Mouse (Mus musculus) ZHBTc4 (cell line): ENCODE results near the gene Apoa2.
"Not testable (repeated sequence)": the region's sequence is repeated elsewhere in the genome, so short reads cannot be mapped to it uniquely, and the experiment has no call there.

Source experiments
- DNase-seq: peaks from one replicate; pipeline ENCODE4 v3.0.0-alpha.2; 2011; ENCODE audit warnings: low read depth, low spot score

The Apoa2 gene

DNA sequence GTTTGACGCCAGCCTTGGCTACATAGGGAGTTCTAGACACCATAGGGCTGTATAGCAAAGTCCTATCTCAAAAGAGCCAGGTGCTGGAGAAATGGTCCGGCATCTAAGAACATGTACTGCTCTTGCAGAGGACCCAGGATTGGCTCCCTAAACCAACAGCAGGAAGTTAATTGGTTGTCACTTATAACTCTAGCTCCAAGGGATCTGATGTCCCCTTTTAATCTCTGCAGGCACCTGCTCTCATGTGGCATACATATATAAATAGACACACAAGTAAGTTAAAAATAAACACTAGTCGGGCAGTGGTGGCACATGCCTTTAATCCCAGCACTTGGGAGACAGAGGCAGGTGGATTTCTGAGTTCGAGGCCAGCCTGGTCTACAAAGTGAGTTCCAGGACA, 10.9 kb downstream of the Apoa2 start:
- DNase-seq, result no peak

DNA sequence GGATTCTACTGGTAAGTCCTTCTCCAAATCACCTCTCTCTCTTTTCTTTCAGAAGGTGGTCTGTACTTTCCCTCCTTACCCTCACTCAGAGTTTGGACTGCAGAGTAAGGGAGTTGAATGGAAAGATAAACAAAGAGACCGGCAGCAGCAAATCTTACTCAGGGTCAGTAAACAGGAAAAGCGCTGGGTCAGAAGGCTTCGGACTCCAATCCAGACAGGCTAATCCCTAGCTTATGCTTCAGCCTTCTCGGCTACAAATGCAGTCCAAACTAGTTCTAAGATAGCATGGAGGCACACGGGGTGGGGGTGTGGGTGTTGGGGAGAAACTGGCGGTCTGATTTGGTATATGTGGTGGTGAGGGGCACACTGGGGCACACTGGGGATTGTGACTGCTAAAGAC, 12.6 kb downstream of the Apoa2 start:
- no peak for DNase-seq

DNA sequence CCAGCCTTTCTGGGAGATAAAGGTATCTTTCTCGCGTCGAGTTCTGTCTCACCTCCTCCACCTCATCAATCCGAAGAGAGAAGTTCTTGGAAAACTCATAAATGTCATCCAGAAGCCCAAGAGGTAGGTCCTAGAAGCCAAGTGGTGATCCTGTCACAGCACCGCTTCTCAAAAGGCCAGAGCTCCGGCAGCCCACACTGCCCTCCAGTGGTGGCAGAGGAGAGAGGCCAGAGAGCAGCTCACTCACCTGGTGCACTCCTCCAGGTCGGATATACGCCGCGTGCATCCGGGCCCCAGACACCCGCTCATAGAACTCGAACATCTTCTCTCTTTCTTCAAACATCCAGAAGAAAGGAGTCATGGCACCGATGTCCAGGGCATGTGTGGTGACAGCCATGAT, 13.6 kb downstream of the Apoa2 start:
- peak; percentile 89 for DNase-seq

DNA sequence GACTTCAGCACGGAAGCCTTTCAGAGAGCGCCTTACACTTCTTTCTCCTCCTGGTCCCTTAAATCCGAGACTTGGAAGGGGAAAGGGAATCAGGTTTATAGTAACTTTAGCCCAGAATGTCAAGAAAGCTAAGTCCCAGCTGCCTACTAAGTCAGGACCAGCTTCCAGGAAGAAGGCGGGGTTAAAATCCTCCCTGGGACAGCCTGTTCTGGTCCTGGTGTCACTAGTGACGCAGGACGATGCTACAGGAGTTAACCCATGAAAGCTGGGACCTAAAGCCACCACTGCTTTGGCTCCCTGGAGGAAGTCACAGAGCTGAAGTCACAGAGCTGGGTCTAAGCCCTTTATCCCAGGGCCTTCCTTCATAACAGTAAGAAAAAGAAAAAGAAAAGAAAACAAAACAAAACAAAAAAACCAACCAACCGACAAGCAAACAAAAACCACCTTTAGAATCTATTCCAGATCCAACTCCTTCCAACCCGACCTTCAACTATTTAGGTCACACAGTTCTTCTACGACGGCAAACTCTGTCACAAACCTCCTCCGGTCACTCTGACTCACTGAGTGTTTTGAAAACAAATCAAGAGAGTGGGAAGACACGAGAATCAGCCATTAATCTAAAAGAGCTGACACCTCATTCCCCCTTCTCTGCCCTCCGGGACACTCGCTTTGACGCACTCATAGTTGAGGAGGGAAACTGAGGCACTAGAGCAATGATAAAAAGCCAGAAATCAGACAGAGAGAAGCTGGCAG, 15.3 kb downstream of the Apoa2 start:
- no peak for DNase-seq

DNA sequence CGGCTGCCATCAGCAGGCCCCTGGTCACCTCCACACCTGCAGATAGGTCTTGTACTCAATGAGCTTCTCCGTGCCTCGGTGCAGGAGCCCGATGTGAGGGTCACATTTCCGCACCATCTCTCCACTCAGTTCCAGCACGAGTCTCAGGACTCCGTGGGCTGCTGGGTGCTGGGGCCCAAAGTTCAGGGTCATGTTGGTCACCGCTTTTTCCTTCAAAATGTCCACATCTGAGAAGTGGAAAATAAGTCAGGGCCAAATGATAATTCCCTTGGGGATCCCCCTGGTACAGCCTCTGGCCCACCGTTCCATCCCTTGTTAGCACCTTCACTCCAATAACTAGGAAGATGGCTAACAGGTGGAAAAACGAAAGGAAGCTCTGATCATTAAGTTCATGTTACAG, 16.1 kb downstream of the Apoa2 start:
- DNase-seq, result no peak

DNA sequence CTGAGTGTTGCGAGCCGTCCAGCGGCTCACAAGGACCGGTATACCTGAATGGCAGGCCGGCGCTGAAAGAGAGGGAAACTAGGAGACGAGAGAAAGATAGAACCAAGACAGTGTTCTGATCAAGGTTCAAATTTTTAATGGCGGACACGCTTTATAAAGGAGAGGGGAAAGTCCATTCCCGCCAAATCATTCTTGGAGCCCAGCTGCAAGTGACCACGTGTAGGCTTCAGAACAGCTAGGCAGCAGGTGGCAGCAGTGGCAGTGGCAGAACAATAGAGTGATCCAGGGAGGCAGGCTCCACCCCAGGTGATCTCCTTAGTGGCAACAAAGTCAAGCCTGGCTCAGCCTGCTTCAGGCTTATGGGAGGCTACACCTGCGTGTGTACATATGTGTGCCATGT, 17.1 kb downstream of the Apoa2 start:
- DNase-seq, result not testable (repeated sequence)

DNA sequence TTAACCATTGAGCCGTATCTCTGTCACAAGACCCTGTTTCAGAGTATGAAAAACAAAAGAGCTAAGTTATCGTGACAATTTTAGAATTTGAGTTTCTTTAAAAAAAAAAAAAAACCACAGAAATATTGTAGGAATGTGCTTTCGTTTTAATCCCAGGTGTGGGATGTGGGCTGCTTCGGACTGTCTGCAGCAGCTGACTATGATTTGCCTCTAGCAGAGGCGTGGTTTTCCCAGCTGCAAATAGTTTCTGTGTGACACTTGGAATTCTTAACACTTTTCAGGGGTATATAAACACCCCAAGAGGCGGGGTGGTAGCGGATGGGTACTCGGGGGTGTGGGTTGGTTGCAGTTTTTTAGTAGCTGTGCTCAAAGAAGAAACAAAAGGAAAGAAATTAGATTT, 20.5 kb downstream of the Apoa2 start:
- DNase-seq, result no peak

DNA sequence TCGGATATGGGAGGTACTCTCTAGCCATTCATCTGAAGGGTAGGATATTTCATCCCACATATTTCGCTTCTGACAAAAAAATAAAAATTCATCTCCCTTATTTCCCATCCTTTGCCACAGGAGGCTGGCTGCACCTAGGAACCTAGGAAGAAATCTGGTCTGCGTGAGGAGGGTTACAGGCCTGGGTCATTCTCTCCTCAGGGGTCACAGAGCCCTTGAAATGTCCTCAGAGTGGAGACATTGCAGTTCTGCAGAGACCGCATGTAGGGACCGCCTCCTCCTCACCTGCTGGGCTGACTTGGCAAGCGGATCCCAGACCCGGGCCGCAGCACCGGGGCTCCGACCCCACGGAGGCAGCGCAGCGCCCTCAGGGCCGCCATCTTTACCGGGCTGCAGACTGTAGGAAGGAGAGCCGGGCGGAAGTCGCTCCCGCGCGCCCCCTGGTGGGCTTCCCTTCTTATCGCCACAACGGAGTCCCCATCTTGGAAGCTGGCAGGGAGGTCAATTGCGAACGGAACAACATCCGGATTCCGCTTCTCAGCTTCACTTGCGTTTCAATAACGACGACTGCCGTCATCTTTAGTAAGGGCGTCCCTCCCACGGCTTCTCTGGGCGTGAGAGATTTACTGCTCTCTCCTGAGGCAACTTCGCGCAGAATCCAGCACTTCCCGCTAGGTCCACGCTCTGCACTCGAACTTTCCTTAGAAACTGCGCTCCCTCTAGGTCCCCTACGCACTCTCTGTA, 22.0 kb downstream of the Apoa2 start:
- peak; percentile 98 for DNase-seq

DNA sequence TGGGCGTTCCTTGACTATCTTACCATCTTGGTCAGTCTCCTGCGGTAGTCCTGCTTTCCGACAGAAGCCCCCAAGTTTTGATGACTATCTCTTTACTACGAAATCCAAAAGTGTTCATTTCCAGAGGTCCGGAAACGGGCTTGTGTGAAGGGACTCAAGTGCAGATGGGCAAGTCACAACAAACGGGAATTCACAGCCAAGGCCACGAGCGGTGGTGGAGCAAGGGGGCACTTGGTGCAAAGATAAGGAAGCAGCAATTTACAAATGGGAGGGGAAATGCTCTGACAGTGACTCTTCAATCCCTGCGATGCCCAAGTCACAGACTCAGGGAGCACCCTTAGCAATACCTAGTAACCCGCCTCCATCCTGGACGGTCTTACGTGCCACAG, 22.6 kb downstream of the Apoa2 start:
- DNase-seq, result no peak

DNA sequence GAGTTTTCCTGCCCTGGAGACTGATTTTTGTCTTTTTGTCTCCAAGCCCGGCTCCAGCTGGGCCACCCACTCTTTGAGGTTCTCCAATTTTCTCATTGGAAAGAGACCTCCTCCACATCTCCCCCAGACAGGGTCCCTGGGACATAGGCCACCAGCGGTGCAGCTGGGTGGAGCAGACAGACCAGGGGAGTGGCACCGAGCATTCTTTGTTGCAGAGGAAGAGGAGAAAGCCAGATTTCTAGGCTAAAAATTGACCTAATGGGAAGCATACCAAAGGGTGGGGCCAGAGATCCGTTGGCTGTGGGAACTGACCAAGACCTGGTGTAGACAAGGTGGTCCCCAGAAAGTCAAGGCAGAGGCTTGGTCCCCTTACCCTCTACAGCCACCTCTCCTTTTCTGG, 23.1 kb downstream of the Apoa2 start:
- DNase-seq, result no peak

DNA sequence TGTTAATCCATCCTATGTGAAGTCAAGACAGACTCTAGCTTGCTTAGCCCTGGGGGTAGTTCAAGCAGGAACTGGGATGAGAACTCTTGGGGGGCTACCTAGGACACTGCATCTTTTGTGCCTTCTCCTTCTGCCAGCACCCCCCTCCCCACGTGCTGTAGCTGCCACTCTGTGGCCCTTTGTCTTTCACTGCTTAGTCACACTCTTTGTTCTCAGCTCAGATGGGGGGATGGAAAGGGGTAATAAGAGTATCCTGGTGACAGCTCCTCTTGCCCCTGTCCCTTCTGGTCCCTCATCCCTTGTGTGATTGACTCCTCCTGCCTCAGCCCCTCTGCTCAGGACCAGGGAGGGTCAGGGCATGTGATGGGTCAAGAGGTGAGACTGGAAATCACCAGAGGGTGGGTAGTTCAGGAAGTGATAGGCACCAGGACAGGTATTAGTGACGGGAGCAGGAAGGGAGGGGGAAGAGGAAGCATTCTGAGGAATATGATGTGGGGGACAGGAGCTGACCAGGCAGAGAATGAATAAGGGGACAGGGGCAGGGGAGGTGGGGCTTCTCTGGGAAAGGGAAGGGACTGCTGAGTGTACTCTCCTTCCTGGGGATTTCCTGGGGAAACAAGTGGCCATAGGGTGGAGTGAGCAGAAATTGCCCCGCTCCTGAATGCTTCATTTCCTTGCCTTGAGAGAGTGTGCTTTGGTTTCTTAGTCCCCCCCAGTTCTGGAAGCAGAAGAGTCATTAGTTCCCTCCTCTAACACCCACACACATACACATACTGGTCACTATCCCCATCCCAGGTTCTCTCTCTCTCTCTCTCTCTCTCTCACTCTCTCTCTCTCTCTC, 23.8 kb downstream of the Apoa2 start:
- no peak for DNase-seq

DNA sequence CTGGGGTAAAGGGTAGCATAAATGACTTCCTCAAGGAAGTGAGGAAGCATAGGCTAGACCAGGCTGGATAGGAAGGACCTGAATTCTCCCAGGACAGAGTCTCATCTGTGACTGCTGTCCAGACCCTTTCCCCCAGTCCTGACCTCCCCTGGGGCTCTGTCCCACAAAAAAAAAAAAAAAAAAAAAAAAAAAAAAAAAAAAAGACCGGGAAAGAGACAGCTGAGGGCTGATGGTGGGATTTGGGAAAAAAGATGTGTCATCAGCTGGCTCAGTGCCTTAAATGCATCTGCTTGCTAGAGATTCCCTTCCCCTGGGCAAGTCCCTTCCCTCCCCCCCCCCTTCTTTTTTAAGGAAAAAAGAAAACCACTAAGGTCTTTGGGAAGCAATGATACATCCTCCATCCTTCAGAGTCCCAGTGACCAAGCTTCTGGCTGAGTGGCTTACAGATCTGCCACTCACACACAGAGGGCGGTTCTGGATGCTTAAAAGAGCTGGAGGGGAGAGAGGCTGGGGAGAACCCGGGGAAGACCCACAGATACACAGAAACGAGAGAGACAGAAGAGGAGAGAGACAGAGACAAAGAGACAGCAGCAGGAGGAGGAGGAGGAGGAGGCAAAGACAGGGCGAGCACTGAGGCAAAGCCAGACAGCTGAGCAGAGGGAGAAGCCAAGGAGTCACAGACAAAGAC, 25.2 kb downstream of the Apoa2 start, which contains the start of gene Adamts4:
Gene Adamts4 (plus strand): TSS at position 509 of the 688 bp plus-strand sequence.
- no peak for DNase-seq

DNA sequence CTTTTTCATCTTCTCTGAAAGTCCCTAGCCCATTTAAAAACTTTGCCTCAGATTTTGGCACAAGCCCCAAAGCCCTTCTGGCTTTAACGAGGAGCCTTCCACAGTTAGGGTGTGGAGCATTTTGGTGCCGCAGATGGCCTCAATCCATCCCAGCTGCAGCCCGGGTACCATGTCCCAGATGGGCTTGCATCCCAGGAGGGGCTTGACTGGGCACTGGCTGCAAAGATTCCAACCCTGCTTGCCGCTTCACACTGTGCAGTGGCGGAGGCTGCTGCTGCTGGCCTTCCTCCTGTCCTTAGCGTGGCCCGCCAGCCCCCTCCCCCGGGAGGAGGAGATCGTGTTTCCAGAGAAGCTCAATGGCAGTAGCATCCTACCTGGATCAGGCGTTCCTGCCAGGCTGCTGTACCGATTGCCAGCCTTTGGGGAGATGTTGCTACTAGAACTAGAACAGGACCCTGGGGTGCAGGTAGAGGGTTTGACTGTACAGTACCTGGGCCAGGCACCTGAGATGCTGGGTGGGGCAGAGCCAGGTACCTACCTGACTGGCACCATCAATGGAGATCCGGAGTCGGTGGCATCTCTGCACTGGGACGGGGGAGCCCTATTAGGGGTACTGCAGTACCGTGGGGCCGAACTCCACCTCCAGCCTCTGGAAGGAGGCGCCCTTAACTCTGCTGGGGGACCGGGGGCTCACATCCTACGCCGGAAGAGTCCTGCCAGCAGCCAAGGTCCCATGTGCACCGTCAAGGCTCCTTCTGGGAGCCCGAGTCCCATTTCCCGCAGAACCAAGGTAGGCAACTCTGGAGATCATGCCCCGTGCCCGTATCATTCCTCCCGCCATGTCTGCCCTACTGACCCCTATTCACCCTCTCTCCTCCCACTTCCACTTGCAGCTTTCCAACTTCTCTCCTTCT, 26.1 kb downstream of the Apoa2 start, which contains the start of gene Ndufs2:
Gene Ndufs2 (minus strand): TSS at position 709 of the 914 bp plus-strand sequence.
- no peak for DNase-seq

DNA sequence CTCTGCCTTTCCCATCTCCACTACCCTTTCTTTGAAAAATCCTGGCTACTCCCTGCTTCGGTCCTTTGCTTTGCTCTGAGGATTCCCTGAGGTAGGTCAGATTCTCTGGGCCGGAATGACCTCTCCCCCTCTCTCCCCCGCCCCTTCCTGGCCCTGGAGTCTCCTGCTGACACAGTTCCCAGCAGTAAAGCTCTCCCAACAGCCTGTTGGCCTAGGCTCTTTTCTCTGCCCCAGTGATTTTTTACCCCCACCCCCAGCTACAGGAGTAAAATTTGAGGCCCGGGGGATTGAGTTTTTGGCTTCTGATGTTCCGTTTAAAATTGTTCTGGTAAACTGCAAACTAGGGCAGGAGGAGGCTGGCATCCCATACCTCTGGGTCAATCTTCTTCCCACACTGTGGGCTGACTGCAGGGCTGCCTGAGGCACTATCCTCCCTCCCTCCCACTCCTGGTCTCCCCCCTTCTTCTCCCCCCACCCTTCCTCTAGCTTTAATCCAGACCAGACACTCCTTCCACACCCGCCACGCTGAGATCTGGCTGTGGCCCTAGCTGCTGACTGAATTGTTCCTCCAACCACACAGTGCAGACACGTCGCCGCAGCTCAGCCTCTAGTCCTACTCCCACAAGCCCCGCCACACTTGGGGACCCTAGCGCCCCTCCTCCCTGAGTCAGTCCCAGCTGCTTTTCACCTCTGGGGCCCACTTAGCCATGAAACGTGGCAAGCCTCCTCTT, 26.9 kb downstream of the Apoa2 start:
- DNase-seq, result peak; percentile 46

DNA sequence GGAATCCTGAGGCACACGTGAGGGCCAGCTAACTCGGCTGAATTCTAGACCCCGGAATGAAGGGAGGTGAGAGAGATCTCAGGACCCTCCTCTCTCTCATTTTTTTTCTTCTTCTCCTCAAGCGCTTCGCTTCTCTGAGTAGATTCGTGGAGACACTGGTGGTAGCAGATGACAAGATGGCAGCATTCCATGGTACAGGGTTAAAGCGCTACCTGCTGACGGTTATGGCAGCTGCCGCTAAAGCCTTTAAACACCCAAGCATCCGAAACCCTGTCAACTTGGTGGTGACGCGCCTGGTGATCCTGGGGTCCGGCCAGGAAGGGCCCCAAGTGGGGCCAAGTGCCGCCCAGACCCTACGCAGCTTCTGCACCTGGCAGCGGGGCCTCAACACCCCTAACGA, 27.6 kb downstream of the Apoa2 start:
- no peak for DNase-seq

DNA sequence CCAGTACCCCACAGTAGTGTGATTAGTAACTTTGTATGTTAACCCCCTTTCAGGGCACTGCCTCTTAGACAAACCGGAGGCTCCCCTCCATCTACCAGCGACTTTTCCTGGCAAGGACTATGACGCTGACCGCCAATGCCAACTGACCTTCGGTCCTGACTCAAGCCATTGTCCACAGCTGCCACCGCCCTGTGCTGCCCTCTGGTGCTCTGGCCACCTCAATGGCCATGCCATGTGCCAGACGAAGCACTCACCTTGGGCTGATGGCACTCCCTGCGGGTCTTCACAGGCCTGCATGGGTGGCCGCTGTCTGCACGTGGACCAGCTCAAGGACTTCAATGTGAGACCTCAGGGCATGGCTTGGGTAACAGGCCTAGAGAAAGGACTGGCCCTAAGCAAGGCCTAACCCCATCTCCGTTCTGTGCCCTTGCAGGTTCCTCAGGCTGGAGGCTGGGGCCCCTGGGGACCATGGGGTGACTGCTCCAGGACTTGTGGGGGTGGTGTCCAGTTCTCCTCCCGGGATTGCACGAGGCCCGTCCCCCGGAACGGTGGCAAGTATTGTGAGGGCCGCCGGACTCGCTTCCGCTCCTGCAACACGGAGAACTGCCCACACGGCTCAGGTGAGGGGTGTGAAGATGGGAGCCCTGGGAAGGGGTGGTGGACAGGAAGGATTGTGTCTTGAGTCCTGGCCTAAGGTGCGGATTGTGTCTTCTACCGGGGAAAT, 31.4 kb downstream of the Apoa2 start:
- no peak for DNase-seq

DNA sequence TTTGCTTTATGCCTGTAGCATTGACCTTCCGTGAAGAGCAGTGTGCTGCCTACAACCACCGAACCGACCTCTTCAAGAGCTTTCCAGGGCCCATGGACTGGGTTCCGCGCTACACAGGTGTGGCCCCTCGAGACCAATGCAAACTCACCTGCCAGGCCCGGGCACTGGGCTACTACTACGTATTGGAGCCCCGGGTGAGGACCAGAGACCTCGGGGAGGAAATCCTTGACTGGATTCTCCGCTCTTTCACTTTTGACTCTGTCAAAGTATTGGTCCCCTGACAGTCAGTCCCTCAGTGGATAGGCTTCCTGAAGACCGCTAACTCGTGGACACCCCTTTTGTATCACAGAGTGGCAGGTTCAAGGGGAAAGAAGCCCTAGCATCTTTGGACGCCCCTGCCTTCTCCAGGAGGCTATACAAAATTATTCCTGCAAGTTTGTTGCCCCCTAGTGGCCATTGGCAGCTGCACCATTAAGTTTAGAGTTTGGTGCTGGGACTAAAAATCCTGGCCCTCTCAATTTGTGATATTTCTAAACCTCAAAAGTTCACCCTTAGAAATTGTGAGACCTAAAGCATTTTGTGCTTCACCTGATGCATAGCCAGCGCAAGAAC, 32.2 kb downstream of the Apoa2 start:
- DNase-seq, result peak; percentile 87

DNA sequence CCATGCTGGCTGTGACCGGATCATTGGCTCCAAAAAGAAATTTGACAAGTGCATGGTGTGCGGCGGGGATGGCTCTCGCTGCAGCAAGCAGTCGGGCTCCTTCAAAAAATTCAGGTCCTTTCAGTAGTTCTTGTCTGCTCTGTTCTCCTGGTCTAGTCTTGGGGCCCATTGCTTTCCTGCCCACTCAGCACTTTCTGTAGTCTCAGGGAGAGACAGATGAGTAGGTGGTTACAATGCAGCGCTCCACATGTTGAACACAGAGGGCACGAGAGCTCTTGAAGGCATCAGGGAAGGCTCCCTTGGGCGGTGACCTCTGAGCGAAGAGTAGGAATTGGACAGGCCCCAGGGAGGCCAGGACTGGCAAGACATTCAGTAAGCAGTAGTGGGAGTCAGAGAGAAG, 32.9 kb downstream of the Apoa2 start:
- DNase-seq, result no peak

DNA sequence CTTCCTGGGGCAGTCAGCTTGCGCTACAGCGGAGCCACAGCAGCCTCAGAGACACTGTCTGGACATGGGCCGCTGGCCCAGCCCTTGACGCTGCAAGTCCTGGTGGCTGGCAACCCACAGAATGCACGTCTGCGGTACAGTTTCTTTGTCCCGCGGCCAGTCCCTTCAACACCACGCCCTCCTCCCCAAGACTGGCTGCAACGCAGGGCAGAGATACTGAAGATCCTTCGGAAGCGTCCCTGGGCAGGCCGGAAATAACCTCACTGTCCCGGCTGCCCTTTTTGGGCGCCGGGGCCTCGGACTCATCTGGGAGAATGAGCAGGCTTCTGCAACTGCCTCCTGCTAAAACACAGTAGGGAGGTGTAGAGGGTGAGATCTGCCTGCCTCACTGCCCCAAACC, 34.1 kb downstream of the Apoa2 start:
- no peak for DNase-seq
